Mouse (Mus musculus): Measurements from ENCODE around the gene Otos. TPM values are rescaled to one million over a fixed set of nuclear protein-coding genes. Genes with fewer than 3 reads are reported as not detected.

Otos gene
- polyA plus RNA-seq, 1 experiment from 2014 or later = 0.08 TPM

DNA sequence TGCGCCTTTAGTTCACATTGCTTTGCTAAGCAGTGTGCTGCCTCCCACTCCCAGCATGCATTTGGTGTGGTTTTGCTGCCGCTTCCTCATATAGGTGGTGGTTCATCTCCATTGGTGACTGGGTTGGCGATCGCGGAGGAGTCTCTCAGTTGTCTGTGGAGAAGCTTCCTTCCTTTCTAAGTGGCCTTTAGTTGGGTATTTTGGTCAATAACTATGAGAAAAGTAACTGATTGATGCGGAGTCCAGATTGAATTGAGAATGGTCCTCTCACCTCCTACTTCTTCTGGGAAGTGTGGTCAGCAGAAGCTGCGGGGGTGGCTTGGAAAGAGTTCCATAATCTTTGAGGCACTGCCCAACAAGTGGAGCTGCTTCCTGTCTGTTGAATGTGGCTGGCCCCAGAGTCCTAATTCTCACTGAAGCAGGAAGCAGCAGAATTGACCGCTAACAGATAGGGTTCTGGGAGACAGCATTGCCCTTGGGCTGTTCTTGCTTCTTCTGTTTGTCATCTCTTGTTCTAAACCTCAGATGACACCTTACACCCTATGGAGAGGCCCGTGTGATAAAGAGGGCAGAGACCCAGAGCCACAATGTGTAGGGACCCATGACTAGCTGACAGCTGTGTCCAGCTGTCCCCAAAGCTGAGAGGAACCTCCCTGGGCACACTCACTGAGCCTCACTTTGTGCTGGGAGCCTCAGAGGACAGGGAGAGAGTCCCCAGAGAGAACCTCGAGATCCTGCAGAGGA lies 27.5 kb upstream of the Otos start:
- H3K27me3 ChIP-seq = peaks cover 2% of the 10 kb centered on the region
- in situ Hi-C loops (cut with MboI; ENCODE audit: low pct_unique_long_range_greater_than_20kb) = no loop called here
- no peak for TF ChIP-seq CTCF (IDR thresholded peaks at IDR 0.05)
- ATAC-seq = no peak
- no peak for DNase-seq (ENCODE audit: low read depth, low spot score)
- CTCF ChIA-PET = no interaction called here
- POLR2A ChIA-PET = no interaction called here

DNA sequence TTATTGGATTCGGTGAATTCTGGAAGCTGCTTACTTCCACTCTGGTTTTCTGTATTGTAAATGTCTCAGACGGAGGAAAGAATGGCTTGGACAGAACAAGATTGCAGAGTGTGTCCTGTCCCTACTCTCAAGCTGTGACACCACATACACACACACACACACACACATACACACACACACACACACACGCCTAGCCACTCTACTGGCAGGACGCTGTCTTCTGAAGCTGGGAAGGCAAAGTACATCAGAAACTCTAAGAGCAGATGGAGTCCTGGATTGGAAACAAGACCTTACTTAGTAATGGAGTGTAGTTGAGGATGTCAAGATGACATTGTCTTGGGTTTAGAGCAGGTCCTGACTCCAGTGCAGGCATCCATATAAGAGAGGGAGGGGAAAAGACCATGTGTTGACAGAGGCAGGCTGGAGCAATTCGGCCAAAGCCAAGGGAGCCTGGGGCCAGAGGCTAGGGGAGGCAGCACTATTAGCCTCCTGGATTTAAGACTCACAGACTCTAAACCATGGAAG lies 24.7 kb upstream of the Otos start:
- no peak for ATAC-seq
- no peak for TF ChIP-seq CTCF (IDR thresholded peaks at IDR 0.05)

DNA sequence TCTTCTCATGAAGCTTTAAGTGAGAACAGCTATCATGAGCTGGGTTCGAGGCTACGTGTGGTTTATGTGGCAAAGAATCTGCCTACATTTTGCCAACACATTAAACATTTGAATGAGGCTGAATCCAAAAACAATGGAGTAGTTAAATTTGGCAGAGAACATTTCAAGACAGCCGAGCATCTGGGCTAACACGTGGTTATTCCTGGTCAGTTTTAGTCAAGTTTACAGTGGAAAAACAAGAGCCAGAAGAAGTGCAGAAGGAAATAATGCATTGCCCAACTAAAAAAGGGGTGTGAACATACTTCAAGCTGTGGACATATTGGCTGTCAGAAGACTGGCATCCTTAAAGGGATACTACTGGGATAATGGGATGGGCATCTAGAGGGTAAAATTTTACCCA lies 22.7 kb upstream of the Otos start:
- no peak for TF ChIP-seq CTCF (IDR thresholded peaks at IDR 0.05)
- ChIA-PET POLR2A (interaction anchor here (0.8 kb wide), 1 partner anchor 128 kb away, joined by 3 read pairs; no protein-coding TSS in a partner anchor), CTCF (interaction anchor here (0.8 kb wide), 1 partner anchor 9 kb away, joined by 3 read pairs; no protein-coding TSS in a partner anchor)
- no peak for DNase-seq (ENCODE audit: low read depth, low spot score)
- H3K27me3 ChIP-seq = peaks cover 2% of the 10 kb centered on the region
- ATAC-seq = no peak
- in situ Hi-C loops (cut with MboI; ENCODE audit: low pct_unique_long_range_greater_than_20kb) = no loop called here

More for the DNA sequence above, 24.7 kb upstream of the Otos start:
- in situ Hi-C loops (cut with MboI; ENCODE audit: low pct_unique_long_range_greater_than_20kb) = no loop called here
- CTCF ChIA-PET = interaction anchor here (1.2 to 1.3 kb wide), 2 partner anchors 9 to 25 kb away, joined by 4 read pairs; partner anchors contain the start of gene Otos
- POLR2A ChIA-PET = interaction anchor here (0.6 kb wide), 1 partner anchor 18 kb away, joined by 3 read pairs; no protein-coding TSS in a partner anchor
- no peak for DNase-seq (ENCODE audit: low read depth, low spot score)
- peaks cover 2% of the 10 kb centered on the region for H3K27me3 ChIP-seq

DNA sequence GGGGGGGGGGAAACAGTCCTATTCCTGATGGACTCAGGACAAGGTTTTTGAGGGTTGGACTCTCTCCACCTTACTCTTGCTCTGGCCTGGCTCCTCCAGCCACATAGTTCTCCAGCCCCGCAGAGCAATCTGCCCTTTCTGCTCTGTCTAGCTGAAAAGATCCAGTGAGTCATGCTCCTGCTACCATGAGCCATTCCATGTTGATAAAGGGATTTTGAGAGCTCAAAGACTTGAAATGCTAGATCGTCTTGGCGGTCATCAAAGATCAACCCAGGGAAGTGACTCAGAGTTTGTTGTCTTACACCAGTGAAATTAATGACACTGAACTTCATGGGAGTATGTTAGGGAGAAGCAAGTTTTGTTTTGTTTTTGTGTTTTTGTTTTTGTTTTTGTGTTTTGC lies 20.8 kb upstream of the Otos start:
- in situ Hi-C loops (cut with MboI; ENCODE audit: low pct_unique_long_range_greater_than_20kb) = no loop called here

DNA sequence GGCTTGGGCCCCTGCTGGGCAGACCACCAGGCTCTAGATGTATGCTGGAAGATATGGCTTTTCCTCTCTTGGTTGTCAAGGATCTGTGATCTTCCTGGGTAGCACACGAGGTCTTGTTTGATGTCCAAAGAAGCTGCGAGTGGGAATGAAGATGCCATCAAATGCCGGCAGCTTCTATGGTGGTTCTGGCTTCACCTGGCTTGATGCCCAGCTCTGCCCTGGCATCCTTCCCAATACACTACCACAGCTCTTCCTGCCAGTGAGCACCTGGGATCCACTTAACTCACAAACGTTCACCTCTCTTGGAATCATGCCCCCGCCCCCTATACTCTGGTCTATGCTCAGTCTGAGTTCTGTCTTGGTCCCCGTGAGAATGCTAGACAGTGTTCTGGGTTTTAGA lies 18.5 kb upstream of the Otos start:
- DNase-seq (ENCODE audit: low read depth, low spot score) (no peak), ATAC-seq (no peak)
- TF ChIP-seq CTCF (IDR thresholded peaks at IDR 0.05) = no peak
- POLR2A ChIA-PET = no interaction called here
- CTCF ChIA-PET = interaction anchor here (1.8 to 2.3 kb wide), 2 partner anchors 12 kb away, joined by 4 to 8 read pairs; no protein-coding TSS in a partner anchor
- peaks cover 3% of the 10 kb centered on the region for H3K27me3 ChIP-seq
- in situ Hi-C loops (cut with MboI; ENCODE audit: low pct_unique_long_range_greater_than_20kb) = no loop called here

More for the DNA sequence above, 20.8 kb upstream of the Otos start:
- ChIA-PET CTCF (interaction anchor here (0.8 kb wide), 1 partner anchor 100 kb away, joined by 3 read pairs; no protein-coding TSS in a partner anchor), POLR2A (no interaction called here)
- TF ChIP-seq CTCF (IDR thresholded peaks at IDR 0.05) = no peak
- ATAC-seq (peak; percentile 49), DNase-seq (ENCODE audit: low read depth, low spot score) (no peak)
- H3K27me3 ChIP-seq = no peaks in the 10 kb centered on the region

DNA sequence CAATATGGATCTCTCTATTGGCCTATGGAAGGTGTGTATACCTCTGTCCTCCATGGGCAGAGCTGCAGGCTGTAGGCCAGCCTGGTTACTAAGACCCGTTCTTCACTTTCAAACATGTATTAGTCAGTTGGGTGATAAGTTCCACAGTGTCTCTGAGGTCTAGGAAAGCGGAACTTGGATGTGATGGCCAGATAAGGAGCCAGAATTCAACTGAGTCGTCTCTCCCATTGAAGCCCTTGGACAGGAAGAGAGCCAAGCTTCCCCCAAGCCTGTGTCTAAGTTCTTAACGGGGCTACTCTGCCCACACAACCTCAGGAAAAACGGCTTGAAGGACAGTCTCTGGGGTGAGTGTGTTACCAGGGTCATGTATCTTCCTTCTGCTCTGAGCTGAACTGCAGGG lies 10.8 kb upstream of the Otos start:
- POLR2A ChIA-PET = no interaction called here
- CTCF ChIA-PET = interaction anchor here (1.2 to 1.3 kb wide), 2 partner anchors 11 to 23 kb away, joined by 4 to 5 read pairs; partner anchors contain the start of gene Otos
- no peak for DNase-seq (ENCODE audit: low read depth, low spot score)
- ATAC-seq = no peak
- no peak for TF ChIP-seq CTCF (IDR thresholded peaks at IDR 0.05)
- peaks cover 3% of the 10 kb centered on the region for H3K27me3 ChIP-seq
- in situ Hi-C loops (cut with MboI; ENCODE audit: low pct_unique_long_range_greater_than_20kb) = no loop called here

DNA sequence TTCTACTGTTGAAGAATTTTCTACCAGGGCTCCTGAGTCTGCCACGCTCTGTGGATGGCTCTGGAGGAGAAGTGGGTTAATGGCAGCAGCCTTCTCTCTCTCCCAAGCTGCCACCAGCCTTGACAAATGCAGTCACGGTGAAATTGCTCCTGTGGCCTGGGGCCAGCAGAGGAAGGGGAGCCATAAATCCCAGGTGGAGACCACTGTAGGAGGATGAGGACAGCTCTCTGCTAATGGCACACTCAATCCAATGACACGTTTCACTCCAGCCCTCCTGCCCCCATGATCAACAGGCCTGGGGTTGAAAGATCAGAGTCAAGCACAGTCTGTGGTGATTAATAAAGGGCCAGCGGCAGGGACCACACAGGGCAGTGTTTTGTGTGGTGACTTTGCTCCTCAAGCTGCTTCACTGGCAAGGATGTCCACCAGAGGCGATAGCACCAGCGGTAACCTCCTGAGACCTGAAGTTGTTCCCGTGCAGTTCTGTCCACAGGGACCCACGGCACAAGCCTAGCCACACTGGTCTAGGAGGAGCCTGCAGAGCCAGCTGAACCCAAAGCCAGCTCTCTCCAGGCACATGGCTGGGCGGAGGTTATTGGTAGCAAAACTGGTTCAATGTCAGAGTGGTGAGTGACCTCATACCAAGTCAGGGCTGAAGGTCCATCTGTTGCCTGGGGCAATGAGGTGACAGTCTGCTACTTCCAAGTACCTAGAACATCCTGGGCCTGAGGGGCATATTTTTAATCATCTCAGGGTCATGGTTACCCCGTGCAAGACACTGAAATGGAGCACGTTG lies 8.6 kb upstream of the Otos start:
- ATAC-seq (no peak), DNase-seq (ENCODE audit: low read depth, low spot score) (no peak)
- CTCF ChIA-PET = no interaction called here
- in situ Hi-C loops (cut with MboI; ENCODE audit: low pct_unique_long_range_greater_than_20kb) = no loop called here
- no peaks in the 10 kb centered on the region for H3K27me3 ChIP-seq
- POLR2A ChIA-PET = no interaction called here
- no peak for TF ChIP-seq CTCF (IDR thresholded peaks at IDR 0.05)

DNA sequence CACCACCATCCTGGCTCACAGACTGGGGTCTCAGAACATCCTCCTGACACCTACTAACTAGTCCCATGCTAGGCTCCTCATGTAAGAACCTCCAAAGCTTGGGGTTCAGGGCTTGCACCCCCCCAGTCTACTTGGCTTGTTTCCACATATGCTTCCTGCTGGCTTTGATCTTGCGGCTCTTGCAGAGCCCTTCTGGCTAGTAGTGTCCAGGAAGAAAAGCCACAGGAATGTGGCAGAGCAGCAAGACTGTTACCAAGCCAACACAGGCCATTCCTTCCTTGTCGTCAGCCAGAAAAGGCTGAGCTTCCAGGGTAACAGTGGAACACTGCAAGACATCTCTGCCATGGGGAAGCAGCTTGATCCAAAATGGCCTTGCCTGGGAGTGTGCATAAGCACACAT lies 6.0 kb upstream of the Otos start:
- ATAC-seq (peak; percentile 79), DNase-seq (ENCODE audit: low read depth, low spot score) (no peak)
- TF ChIP-seq CTCF (IDR thresholded peaks at IDR 0.05) = no peak
- in situ Hi-C loops (cut with MboI; ENCODE audit: low pct_unique_long_range_greater_than_20kb) = no loop called here
- ChIA-PET CTCF (interaction anchor here (0.8 to 2.3 kb wide), 6 partner anchors 11 to 179 kb away, joined by 3 to 8 read pairs (median 4); partner anchors contain the start of gene Cops9), POLR2A (no interaction called here)
- H3K27me3 ChIP-seq = no peaks in the 10 kb centered on the region

DNA sequence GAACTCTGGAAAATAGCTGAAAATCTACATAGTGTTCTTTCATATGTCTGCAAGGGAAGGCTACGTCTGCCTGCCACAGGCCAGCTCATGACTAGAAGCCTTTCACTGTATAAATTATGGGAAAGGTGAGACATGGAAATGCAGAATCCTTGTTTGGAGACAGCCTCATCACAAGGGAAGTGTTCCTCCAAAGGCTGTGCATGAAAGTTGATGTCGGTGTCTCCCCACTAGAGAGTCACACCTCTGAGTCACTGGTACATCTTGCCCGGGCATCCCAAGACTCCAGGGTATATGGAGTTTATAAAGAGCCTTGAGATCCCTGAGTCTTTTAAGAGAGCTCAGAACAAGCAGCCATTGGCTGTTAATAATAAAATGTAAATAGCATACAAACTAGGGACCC lies 4.5 kb upstream of the Otos start:
- ChIA-PET POLR2A (no interaction called here), CTCF (interaction anchor here (0.6 to 0.9 kb wide), 3 partner anchors 51 to 132 kb away, joined by 3 read pairs; no protein-coding TSS in a partner anchor)
- TF ChIP-seq CTCF (IDR thresholded peaks at IDR 0.05) = no peak
- ATAC-seq = no peak
- H3K27me3 ChIP-seq = no peaks in the 10 kb centered on the region
- no peak for DNase-seq (ENCODE audit: low read depth, low spot score)
- in situ Hi-C loops (cut with MboI; ENCODE audit: low pct_unique_long_range_greater_than_20kb) = no loop called here

DNA sequence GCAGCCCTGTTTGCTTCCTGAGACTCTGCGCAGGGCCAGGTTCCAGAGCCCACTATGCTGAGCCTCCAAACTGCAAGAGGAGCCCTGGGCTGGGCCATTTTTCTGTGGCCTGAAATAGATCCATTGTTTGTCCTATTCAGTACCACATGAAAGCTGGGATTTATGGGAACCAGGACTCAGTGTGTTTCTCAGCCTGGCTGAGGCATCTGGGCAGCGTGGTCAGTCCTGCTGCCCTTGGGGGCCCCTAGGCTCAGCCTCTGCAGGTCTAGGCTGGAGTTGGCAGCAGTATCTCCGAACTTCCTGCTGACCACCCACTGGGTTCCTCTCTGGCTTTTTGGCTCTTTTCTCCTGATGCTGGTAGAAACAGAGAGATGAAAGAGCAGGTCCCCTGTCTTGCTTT lies 2.8 kb upstream of the Otos start:
- ATAC-seq (no peak), DNase-seq (ENCODE audit: low read depth, low spot score) (no peak)
- no peaks in the 10 kb centered on the region for H3K27me3 ChIP-seq
- in situ Hi-C loops (cut with MboI; ENCODE audit: low pct_unique_long_range_greater_than_20kb) = no loop called here
- ChIA-PET CTCF (no interaction called here), POLR2A (no interaction called here)
- no peak for TF ChIP-seq CTCF (IDR thresholded peaks at IDR 0.05)

Measured in Patski (cell line).